Mouse (Mus musculus): ENCODE measurements around the gene Enho. TPM values are rescaled to one million over a fixed set of nuclear protein-coding genes. Genes with fewer than 3 reads are reported as not detected.

Gene Enho
- polyA plus RNA-seq, 1 experiment from 2014 or later, result 21.3 TPM

DNA sequence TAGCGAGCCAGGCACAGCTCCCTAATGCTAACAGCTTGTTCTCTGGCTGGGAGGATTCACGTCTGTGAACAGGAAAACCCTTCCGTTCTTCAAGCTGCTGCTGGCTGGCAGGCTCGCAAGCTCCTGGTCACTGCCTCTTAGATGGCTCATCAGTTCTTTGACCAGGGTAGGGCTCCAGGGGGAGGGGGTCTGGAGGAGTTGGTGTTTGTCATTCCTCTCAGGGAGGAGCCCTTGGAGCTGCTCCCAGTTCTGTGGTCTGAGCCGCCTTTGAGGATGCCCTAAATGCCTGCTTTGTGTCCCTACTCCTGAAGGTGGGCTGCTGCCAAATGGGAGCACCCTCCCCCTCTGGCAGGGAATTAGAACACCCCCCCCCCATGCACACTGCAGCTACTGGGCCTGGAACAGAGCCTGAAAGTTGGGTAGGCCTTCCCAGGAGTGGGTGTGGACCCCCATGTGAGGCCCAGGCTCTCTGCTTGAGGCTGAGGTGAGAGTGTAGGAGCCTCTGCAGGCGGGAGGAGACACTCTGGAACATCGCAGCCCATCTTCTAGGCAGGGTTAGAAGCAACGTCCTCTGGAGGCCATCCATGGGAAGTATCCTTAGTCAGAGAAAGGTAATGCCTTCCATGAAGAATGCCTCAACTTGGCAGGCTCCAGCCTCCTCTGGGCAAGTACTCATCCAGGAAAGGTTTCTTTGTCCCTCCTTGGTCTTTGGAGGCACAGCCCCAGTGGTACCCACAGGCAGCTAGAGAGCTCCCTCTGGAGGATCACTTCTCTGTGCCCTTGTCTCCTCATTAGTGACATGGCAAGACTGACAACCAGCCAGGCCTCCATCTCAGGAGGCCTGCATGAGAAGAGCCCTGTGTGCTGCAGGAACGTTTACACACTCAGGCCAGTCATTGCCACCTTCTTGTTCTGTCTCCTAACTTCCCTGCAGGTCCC is 24.2 kb downstream of the Enho start:
- DNase-seq (ENCODE audit: extremely low spot score, low spot score), result no peak
- Histone ChIP-seq H3K9me3 (no peaks in the 10 kb centered on the region), H3K4me1 (peaks cover 60% of the 10 kb centered on the region), H3K4me3 (no peak overlapping the region), H3K27me3 (ENCODE audit: poor library complexity, severe bottlenecking) (peaks cover 68% of the 10 kb centered on the region), H3K36me3 (replicated peaks) (no peaks in the 10 kb centered on the region), H3K27ac (0 out of 2 replicates have a peak overlapping the region, but pooled peaks have one; percentile 48)
- 71% methylated on average over 9 of the region's 9 CpGs for WGBS

DNA sequence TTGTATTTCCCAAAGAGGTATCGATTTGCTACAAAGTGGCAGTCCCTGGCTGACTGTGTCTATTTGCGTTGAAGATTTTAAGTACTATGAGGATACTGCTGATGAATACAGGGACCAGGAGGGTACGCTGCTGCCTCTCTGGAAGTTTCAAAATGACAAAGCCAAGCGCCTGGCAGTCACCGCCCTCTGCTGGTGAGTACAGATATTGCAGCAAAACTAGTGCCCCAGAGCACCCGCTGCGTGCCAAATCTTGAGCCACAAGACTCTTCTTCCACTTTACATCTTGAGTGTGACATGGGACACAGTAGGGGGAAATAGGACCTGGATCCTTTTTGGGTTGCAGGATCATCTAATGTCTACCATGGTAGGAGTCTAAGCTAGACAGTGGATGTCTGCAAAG is 26.0 kb downstream of the Enho start:
- H3K27ac ChIP-seq, result no peak overlapping the region
- peaks cover 67% of the 10 kb centered on the region for H3K27me3 ChIP-seq (ENCODE audit: poor library complexity, severe bottlenecking)
- H3K4me1 ChIP-seq, result peaks cover 76% of the 10 kb centered on the region
- no peaks in the 10 kb centered on the region for H3K9me3 ChIP-seq
- no peak overlapping the region for H3K4me3 ChIP-seq
- peak; percentile 83 for DNase-seq (ENCODE audit: extremely low spot score, low spot score)
- no peaks in the 10 kb centered on the region for H3K36me3 ChIP-seq (replicated peaks)
- 12% methylated on average over 7 of the region's 7 CpGs for WGBS

DNA sequence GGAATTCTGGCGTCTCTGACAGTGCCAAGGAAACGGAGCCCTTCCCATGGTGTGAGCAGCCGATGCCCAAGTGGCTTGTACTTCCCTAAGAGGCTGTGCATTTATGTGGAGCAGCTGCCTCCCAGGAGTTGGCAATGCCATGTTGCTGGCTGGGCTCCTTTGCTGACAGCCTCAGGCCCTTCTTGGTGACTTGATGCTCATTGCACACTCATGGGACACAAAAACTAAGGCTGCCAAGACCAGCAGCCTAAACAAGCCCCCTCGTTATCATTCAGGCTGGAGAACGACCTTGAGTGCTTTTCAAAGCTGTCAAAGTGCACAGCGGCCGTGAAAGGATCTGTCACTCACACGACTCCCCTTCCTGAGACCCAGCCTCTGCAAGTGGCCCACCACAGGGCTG is 28.0 kb downstream of the Enho start:
- 49% methylated on average over 8 of the region's 8 CpGs for WGBS
- Histone ChIP-seq H3K27me3 (ENCODE audit: poor library complexity, severe bottlenecking) (peaks cover 54% of the 10 kb centered on the region), H3K27ac (peak overlapping the region; percentile 59), H3K36me3 (replicated peaks) (no peaks in the 10 kb centered on the region), H3K9me3 (no peaks in the 10 kb centered on the region), H3K4me1 (peaks cover 65% of the 10 kb centered on the region), H3K4me3 (no peak overlapping the region)
- peak; percentile 54 for DNase-seq (ENCODE audit: extremely low spot score, low spot score)

- Histone ChIP-seq H3K4me3 (no peak overlapping the region), H3K27ac (no peak overlapping the region; the same call in 1 of the 2 replicates), H3K36me3 (replicated peaks) (no peaks in the 10 kb centered on the region), H3K9me3 (no peaks in the 10 kb centered on the region), H3K4me1 (peaks cover 60% of the 10 kb centered on the region), H3K27me3 (ENCODE audit: poor library complexity, severe bottlenecking) (peaks cover 39% of the 10 kb centered on the region)
- WGBS, result 41% methylated on average over 6 of the region's 6 CpGs
- DNase-seq (ENCODE audit: extremely low spot score, low spot score), result no peak
These were observed 29.5 kb downstream of the Enho start for GRCm38 (mm10) chr4:41610594-41610980.

DNA sequence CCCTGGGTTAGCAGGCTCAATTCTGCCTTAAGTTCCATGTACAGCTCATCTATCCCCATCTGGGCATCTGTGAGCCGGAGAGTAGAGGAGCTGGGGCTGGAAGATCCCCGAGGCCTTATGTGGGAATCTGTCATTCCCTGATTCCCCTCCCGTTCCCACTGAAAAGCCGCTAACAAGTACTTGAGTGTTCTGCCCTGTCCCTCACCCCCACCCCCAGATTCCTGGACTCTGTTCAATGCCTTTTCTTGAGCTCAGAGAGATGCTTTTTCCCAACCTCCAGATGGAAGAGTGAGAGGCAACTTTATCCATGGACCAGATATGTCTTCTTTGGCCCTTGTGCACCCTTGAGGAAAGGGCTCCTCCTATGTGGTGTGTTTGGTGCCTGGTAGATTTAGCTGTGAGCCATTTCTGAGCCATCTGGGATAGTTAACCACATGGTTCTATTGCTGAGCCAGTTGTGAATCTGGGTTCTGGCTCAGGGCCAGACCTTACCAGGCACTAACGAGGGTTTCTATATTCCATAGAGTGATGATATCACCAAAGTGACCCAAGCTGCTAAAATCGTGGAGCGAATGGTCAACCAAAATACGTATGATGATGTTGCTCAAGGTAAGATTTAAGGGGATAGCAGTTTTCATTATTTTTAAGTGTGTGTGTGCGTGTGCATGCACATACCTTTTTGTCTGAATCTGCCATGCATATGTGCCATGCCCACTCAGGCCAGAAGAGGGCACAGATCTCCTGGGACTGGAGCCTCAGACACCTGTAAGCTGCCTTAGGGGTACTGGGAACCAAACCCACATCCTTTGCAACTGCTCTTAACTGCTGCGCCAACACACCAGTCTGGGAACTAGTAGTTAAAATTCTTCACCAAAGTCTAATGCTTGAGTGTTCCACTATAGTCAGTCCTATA is 30.2 kb downstream of the Enho start:
- no peak for DNase-seq (ENCODE audit: extremely low spot score, low spot score)
- Histone ChIP-seq H3K27ac (0 out of 2 replicates have a peak overlapping the region, but pooled peaks have one; percentile 5), H3K27me3 (ENCODE audit: poor library complexity, severe bottlenecking) (peaks cover 34% of the 10 kb centered on the region), H3K9me3 (no peaks in the 10 kb centered on the region), H3K36me3 (replicated peaks) (no peaks in the 10 kb centered on the region), H3K4me1 (peaks cover 58% of the 10 kb centered on the region), H3K4me3 (no peak overlapping the region)
- 90% methylated on average over 10 of the region's 10 CpGs for WGBS

DNA sequence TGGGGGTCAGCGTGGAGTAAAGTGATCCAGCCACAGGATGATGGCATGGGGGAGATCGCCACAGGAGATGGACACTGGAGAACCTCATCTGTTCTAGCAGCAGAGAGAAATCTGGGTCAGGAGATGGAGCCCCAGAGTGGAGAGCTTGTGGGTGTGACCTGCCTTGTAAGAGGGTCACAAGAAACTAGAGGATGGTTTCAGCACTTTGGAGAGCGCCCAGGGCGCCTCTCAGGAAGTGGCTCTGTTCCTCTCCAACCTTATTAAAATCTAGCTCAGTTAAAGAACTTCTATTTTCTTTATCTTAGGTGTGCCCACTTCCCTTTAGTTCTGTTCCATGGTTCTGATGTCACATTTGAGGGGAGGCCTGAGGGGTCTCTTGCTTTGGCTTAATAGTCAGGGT is 33.3 kb downstream of the Enho start:
- no peaks in the 10 kb centered on the region for H3K9me3 ChIP-seq
- H3K36me3 ChIP-seq (replicated peaks), result no peaks in the 10 kb centered on the region
- peaks cover 46% of the 10 kb centered on the region for H3K27me3 ChIP-seq (ENCODE audit: poor library complexity, severe bottlenecking)
- no peak overlapping the region for H3K27ac ChIP-seq
- no peak overlapping the region for H3K4me3 ChIP-seq
- 35% methylated on average over 4 of the region's 4 CpGs for WGBS
- DNase-seq (ENCODE audit: extremely low spot score, low spot score), result peak; percentile 32
- peaks cover 40% of the 10 kb centered on the region for H3K4me1 ChIP-seq

DNA sequence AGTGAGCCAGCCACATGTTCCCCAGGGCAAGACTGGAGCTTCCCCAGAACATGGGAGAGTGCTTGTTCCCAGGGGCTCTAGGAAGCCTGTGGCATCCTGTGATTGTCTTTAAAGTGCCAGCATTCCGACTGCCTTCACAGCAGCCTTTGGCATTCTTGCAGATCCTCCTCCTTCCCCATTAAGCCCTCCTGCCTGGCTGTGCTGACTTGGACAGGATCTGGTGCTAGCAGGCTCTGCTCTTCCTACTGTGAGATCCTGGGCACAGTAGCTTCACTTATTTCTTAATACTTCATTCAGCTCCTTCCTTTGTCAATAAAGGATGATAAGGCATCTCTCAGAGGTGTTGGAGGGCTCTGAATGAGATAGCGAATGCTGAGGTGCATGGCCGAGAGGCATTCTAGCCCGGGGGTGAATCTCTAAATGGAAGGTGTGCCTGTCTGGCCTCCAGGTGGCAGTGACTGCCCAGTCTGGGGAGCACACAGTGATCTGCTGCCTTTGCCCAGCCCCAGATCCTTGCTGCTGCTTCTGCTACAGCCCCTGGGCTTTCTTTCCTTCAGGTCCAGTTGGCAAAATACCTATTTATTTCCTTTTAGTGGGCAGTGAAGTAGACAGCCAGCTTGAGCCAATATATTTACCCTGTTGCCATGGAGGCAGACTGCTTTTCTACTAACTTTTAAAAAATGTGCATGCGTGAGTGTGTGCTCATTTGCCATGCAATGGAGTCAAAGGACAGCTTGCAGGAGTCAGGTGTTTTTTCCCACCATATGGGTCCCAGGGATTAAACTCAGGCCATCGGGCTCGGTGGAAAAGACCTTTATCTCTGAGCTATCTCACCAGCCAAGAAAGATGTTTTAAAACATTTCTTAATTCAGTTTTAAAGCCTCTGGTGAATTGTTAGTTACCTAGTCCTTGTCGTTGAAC is 35.4 kb downstream of the Enho start:
- H3K36me3 ChIP-seq (replicated peaks), result no peaks in the 10 kb centered on the region
- no peaks in the 10 kb centered on the region for H3K9me3 ChIP-seq
- H3K27me3 ChIP-seq (ENCODE audit: poor library complexity, severe bottlenecking), result peaks cover 36% of the 10 kb centered on the region
- WGBS, result 49% methylated on average over 8 of the region's 8 CpGs
- no peak overlapping the region for H3K4me3 ChIP-seq
- H3K27ac ChIP-seq, result no peak overlapping the region
- DNase-seq (ENCODE audit: extremely low spot score, low spot score), result no peak
- H3K4me1 ChIP-seq, result peaks cover 19% of the 10 kb centered on the region

GRCm38 (mm10) chr4:41602818-41603217 is 37.3 kb downstream of the Enho start:
- H3K27me3 ChIP-seq (ENCODE audit: poor library complexity, severe bottlenecking), result peaks cover 27% of the 10 kb centered on the region
- H3K36me3 ChIP-seq (replicated peaks), result no peaks in the 10 kb centered on the region
- peaks cover 15% of the 10 kb centered on the region for H3K4me1 ChIP-seq
- H3K9me3 ChIP-seq, result no peaks in the 10 kb centered on the region
- H3K27ac ChIP-seq, result no peak overlapping the region
- H3K4me3 ChIP-seq, result no peak overlapping the region
- DNase-seq (ENCODE audit: extremely low spot score, low spot score), result no peak
- WGBS, result 30% methylated on average over 4 of the region's 4 CpGs

Other genes starting within 250 kb of the Enho start
- 16.2 and 17.7 TPM in 2 replicates for gene Kif24, start 175.4 kb downstream of the Enho start, polyA plus RNA-seq (2016; fragmentation: Nextera tagmentation; extraction: Ambion mirVana)
- 65.4 and 67.8 TPM in 2 replicates for gene Nudt2, start 175.2 kb downstream of the Enho start, polyA plus RNA-seq (2016; fragmentation: Nextera tagmentation; extraction: Ambion mirVana)
- gene AI464131, start 137.2 kb downstream of the Enho start, polyA plus RNA-seq (2016; fragmentation: Nextera tagmentation; extraction: Ambion mirVana), result 6.3 and 7.1 TPM in 2 replicates
- 3.8 and 6.1 TPM in 2 replicates for gene 1110017D15Rik, start 123.0 kb downstream of the Enho start, polyA plus RNA-seq (2016; fragmentation: Nextera tagmentation; extraction: Ambion mirVana)
- 1.8 and 3.3 TPM in 2 replicates for gene Fam219a, start 70.8 kb downstream of the Enho start, polyA plus RNA-seq (2016; fragmentation: Nextera tagmentation; extraction: Ambion mirVana)
- gene Dnaic1, start 70.5 kb downstream of the Enho start, polyA plus RNA-seq (2016; fragmentation: Nextera tagmentation; extraction: Ambion mirVana), result 1.1 and 1.5 TPM in 2 replicates
- gene Cntfr, start 56.8 kb upstream of the Enho start, polyA plus RNA-seq (2016; fragmentation: Nextera tagmentation; extraction: Ambion mirVana), result 19.4 and 21.9 TPM in 2 replicates
- gene Il11ra1, start 59.7 kb upstream of the Enho start, polyA plus RNA-seq (2016; fragmentation: Nextera tagmentation; extraction: Ambion mirVana), result 82.0 and 90.0 TPM in 2 replicates
- 97.3 and 98.1 TPM in 2 replicates for gene Rpp25l, start 73.2 kb upstream of the Enho start, polyA plus RNA-seq (2016; fragmentation: Nextera tagmentation; extraction: Ambion mirVana)
- 141 and 142 TPM in 2 replicates for gene Dctn3, start 82.8 kb upstream of the Enho start, polyA plus RNA-seq (2016; fragmentation: Nextera tagmentation; extraction: Ambion mirVana)
- 1.1 and 1.4 TPM in 2 replicates for gene Arid3c, start 90.8 kb upstream of the Enho start, polyA plus RNA-seq (2016; fragmentation: Nextera tagmentation; extraction: Ambion mirVana)
- gene Galt, start 114.9 kb upstream of the Enho start, polyA plus RNA-seq (2016; fragmentation: Nextera tagmentation; extraction: Ambion mirVana), result 23.6 and 23.7 TPM in 2 replicates
- 102 and 103 TPM in 2 replicates for gene Sigmar1, start 115.8 kb upstream of the Enho start, polyA plus RNA-seq (2016; fragmentation: Nextera tagmentation; extraction: Ambion mirVana)
- 45.5 and 50.9 TPM in 2 replicates for gene Ccl27a, start 133.9 kb upstream of the Enho start, polyA plus RNA-seq (2016; fragmentation: Nextera tagmentation; extraction: Ambion mirVana)

Data from forebrain, embryonic 10.5 days (tissue).